Mouse (Mus musculus): ENCODE measurements at regions not wholly inside any gene's neighbourhood (a gene's known extent, or its start where the extent isn't known, plus 50 kb on each side); places are given as distances from the start of the nearest gene placed in this dataset.

GRCm38 (mm10) chr1:147217965-147218364 is 723.4 kb downstream of the Brinp3 start:
- no peak overlapping the region for H3K4me2 ChIP-seq (replicated peaks; ENCODE audit: low read depth, low read length)
- no peaks in the 10 kb centered on the region for H3K4me1 ChIP-seq (ENCODE audit: control insufficient read depth, insufficient read depth, low read length)
- WGBS = 80% methylated on average over 2 of the region's 2 CpGs
- no peaks in the 10 kb centered on the region for H3K36me3 ChIP-seq (ENCODE audit: control insufficient read depth, insufficient read depth, low read length)
- no peaks in the 10 kb centered on the region for H3K9me3 ChIP-seq (ENCODE audit: control insufficient read depth, low read length)
- H3K9ac ChIP-seq (ENCODE audit: low read depth, low read length) = no peak overlapping the region
- no peaks in the 10 kb centered on the region for H3K27me3 ChIP-seq (ENCODE audit: control insufficient read depth, insufficient read depth, low read length)
- no peak overlapping the region for H3K27ac ChIP-seq (ENCODE audit: low read depth, low read length)
- no peak overlapping the region for H3K4me3 ChIP-seq (ENCODE audit: low read length)
- ATAC-seq (ENCODE audit: low FRiP score, low TSS enrichment) = no peak

GRCm38 (mm10) chr1:147219438-147219837 is 724.9 kb downstream of the Brinp3 start:
- Histone ChIP-seq H3K4me3 (ENCODE audit: low read length) (no peak overlapping the region), H3K36me3 (ENCODE audit: control insufficient read depth, insufficient read depth, low read length) (no peaks in the 10 kb centered on the region), H3K9me3 (ENCODE audit: control insufficient read depth, low read length) (no peaks in the 10 kb centered on the region), H3K27me3 (ENCODE audit: control insufficient read depth, insufficient read depth, low read length) (no peaks in the 10 kb centered on the region), H3K4me1 (ENCODE audit: control insufficient read depth, insufficient read depth, low read length) (no peaks in the 10 kb centered on the region), H3K9ac (ENCODE audit: low read depth, low read length) (no peak overlapping the region), H3K27ac (ENCODE audit: low read depth, low read length) (no peak overlapping the region), H3K4me2 (replicated peaks; ENCODE audit: low read depth, low read length) (no peak overlapping the region)
- ATAC-seq (ENCODE audit: low FRiP score, low TSS enrichment) = no peak
- WGBS = 88% methylated on average over 2 of the region's 2 CpGs

GRCm38 (mm10) chr1:147223232-147223925 is 728.8 kb downstream of the Brinp3 start:
- Histone ChIP-seq H3K4me1 (ENCODE audit: control insufficient read depth, insufficient read depth, low read length) (no peaks in the 10 kb centered on the region), H3K36me3 (ENCODE audit: control insufficient read depth, insufficient read depth, low read length) (no peaks in the 10 kb centered on the region), H3K27ac (ENCODE audit: low read depth, low read length) (no peak overlapping the region), H3K4me3 (ENCODE audit: low read length) (no peak overlapping the region), H3K9me3 (ENCODE audit: control insufficient read depth, low read length) (no peaks in the 10 kb centered on the region), H3K4me2 (replicated peaks; ENCODE audit: low read depth, low read length) (no peak overlapping the region), H3K27me3 (ENCODE audit: control insufficient read depth, insufficient read depth, low read length) (no peaks in the 10 kb centered on the region), H3K9ac (ENCODE audit: low read depth, low read length) (no peak overlapping the region)
- WGBS = 68% methylated on average over 3 of the region's 3 CpGs
- ATAC-seq (ENCODE audit: low FRiP score, low TSS enrichment) = no peak

- 67% methylated on average over 3 of the region's 3 CpGs for WGBS
- no peak overlapping the region for H3K4me2 ChIP-seq (replicated peaks; ENCODE audit: low read depth, low read length)
Observed at GRCm38 (mm10) chr1:147237565-147237964, 743.0 kb downstream of the Brinp3 start.

GRCm38 (mm10) chr1:147239108-147239507 is 744.5 kb downstream of the Brinp3 start:
- no peaks in the 10 kb centered on the region for H3K4me1 ChIP-seq (ENCODE audit: control insufficient read depth, insufficient read depth, low read length)
- no peaks in the 10 kb centered on the region for H3K9me3 ChIP-seq (ENCODE audit: control insufficient read depth, low read length)
- no peak for ATAC-seq (ENCODE audit: low FRiP score, low TSS enrichment)
- H3K27me3 ChIP-seq (ENCODE audit: control insufficient read depth, insufficient read depth, low read length) = no peaks in the 10 kb centered on the region
- no peaks in the 10 kb centered on the region for H3K36me3 ChIP-seq (ENCODE audit: control insufficient read depth, insufficient read depth, low read length)
- no peak overlapping the region for H3K4me2 ChIP-seq (replicated peaks; ENCODE audit: low read depth, low read length)
- H3K9ac ChIP-seq (ENCODE audit: low read depth, low read length) = no peak overlapping the region
- no peak overlapping the region for H3K27ac ChIP-seq (ENCODE audit: low read depth, low read length)
- H3K4me3 ChIP-seq (ENCODE audit: low read length) = no peak overlapping the region
- WGBS = 74% methylated on average over 3 of the region's 3 CpGs

More at GRCm38 (mm10) chr1:147237565-147237964, 743.0 kb downstream of the Brinp3 start:
- H3K27ac ChIP-seq (ENCODE audit: low read depth, low read length) = no peak overlapping the region
- no peak overlapping the region for H3K4me3 ChIP-seq (ENCODE audit: low read length)
- no peaks in the 10 kb centered on the region for H3K27me3 ChIP-seq (ENCODE audit: control insufficient read depth, insufficient read depth, low read length)
- H3K4me1 ChIP-seq (ENCODE audit: control insufficient read depth, insufficient read depth, low read length) = no peaks in the 10 kb centered on the region
- no peak for ATAC-seq (ENCODE audit: low FRiP score, low TSS enrichment)
- H3K9me3 ChIP-seq (ENCODE audit: control insufficient read depth, low read length) = no peaks in the 10 kb centered on the region
- no peak overlapping the region for H3K9ac ChIP-seq (ENCODE audit: low read depth, low read length)
- H3K36me3 ChIP-seq (ENCODE audit: control insufficient read depth, insufficient read depth, low read length) = no peaks in the 10 kb centered on the region

GRCm38 (mm10) chr1:147273324-147273723 is 778.8 kb downstream of the Brinp3 start:
- 97% methylated on average over 1 of the region's 1 CpGs for WGBS
- no peak for ATAC-seq (ENCODE audit: low FRiP score, low TSS enrichment)
- no peak overlapping the region for H3K27ac ChIP-seq (ENCODE audit: low read depth, low read length)

GRCm38 (mm10) chr1:147291119-147291518 is 796.6 kb downstream of the Brinp3 start:
- 90% methylated on average over 3 of the region's 3 CpGs for WGBS
- no peaks in the 10 kb centered on the region for H3K4me1 ChIP-seq (ENCODE audit: control insufficient read depth, insufficient read depth, low read length)
- H3K9ac ChIP-seq (ENCODE audit: low read depth, low read length) = no peak overlapping the region

More at GRCm38 (mm10) chr1:147273324-147273723, 778.8 kb downstream of the Brinp3 start:
- Histone ChIP-seq H3K4me2 (replicated peaks; ENCODE audit: low read depth, low read length) (no peak overlapping the region), H3K9me3 (ENCODE audit: control insufficient read depth, low read length) (no peaks in the 10 kb centered on the region), H3K36me3 (ENCODE audit: control insufficient read depth, insufficient read depth, low read length) (no peaks in the 10 kb centered on the region), H3K4me1 (ENCODE audit: control insufficient read depth, insufficient read depth, low read length) (no peaks in the 10 kb centered on the region), H3K4me3 (ENCODE audit: low read length) (no peak overlapping the region), H3K27me3 (ENCODE audit: control insufficient read depth, insufficient read depth, low read length) (no peaks in the 10 kb centered on the region), H3K9ac (ENCODE audit: low read depth, low read length) (no peak overlapping the region)

GRCm38 (mm10) chr1:147309246-147309645 is 814.7 kb downstream of the Brinp3 start:
- Histone ChIP-seq H3K9me3 (ENCODE audit: control insufficient read depth, low read length) (no peaks in the 10 kb centered on the region), H3K4me3 (ENCODE audit: low read length) (no peak overlapping the region), H3K4me2 (replicated peaks; ENCODE audit: low read depth, low read length) (no peak overlapping the region), H3K4me1 (ENCODE audit: control insufficient read depth, insufficient read depth, low read length) (no peaks in the 10 kb centered on the region), H3K9ac (ENCODE audit: low read depth, low read length) (no peak overlapping the region), H3K27me3 (ENCODE audit: control insufficient read depth, insufficient read depth, low read length) (no peaks in the 10 kb centered on the region), H3K36me3 (ENCODE audit: control insufficient read depth, insufficient read depth, low read length) (no peaks in the 10 kb centered on the region), H3K27ac (ENCODE audit: low read depth, low read length) (no peak overlapping the region)
- WGBS = 76% methylated on average over 1 of the region's 1 CpGs
- no peak for ATAC-seq (ENCODE audit: low FRiP score, low TSS enrichment)

More at GRCm38 (mm10) chr1:147291119-147291518, 796.6 kb downstream of the Brinp3 start:
- Histone ChIP-seq H3K9me3 (ENCODE audit: control insufficient read depth, low read length) (no peaks in the 10 kb centered on the region), H3K27me3 (ENCODE audit: control insufficient read depth, insufficient read depth, low read length) (no peaks in the 10 kb centered on the region), H3K4me2 (replicated peaks; ENCODE audit: low read depth, low read length) (no peak overlapping the region), H3K36me3 (ENCODE audit: control insufficient read depth, insufficient read depth, low read length) (no peaks in the 10 kb centered on the region), H3K4me3 (ENCODE audit: low read length) (no peak overlapping the region), H3K27ac (ENCODE audit: low read depth, low read length) (no peak overlapping the region)
- ATAC-seq (ENCODE audit: low FRiP score, low TSS enrichment) = no peak

GRCm38 (mm10) chr1:147343276-147343953 is 848.9 kb downstream of the Brinp3 start:
- H3K36me3 ChIP-seq (ENCODE audit: control insufficient read depth, insufficient read depth, low read length) = no peaks in the 10 kb centered on the region
- 94% methylated on average over 9 of the region's 9 CpGs for WGBS
- H3K27ac ChIP-seq (ENCODE audit: low read depth, low read length) = no peak overlapping the region
- H3K4me1 ChIP-seq (ENCODE audit: control insufficient read depth, insufficient read depth, low read length) = no peaks in the 10 kb centered on the region
- H3K4me2 ChIP-seq (replicated peaks; ENCODE audit: low read depth, low read length) = no peak overlapping the region
- no peak for ATAC-seq (ENCODE audit: low FRiP score, low TSS enrichment)
- H3K27me3 ChIP-seq (ENCODE audit: control insufficient read depth, insufficient read depth, low read length) = no peaks in the 10 kb centered on the region
- no peak overlapping the region for H3K9ac ChIP-seq (ENCODE audit: low read depth, low read length)
- no peak overlapping the region for H3K4me3 ChIP-seq (ENCODE audit: low read length)
- no peaks in the 10 kb centered on the region for H3K9me3 ChIP-seq (ENCODE audit: control insufficient read depth, low read length)

Measured in kidney, embryonic 14.5 days (tissue).